ENCODE assay signal across 8 mouse cellular contexts in genomic region chr17:34980655-34981054, GRCm38 (mm10). TPM values are rescaled to one million over a fixed set of nuclear protein-coding genes. Genes with fewer than 3 reads are reported as not detected.
DNase-seq lines count a peak whose midpoint lies in the region; ATAC-seq and TF ChIP-seq lines count a peak whose summit lies in the region.
"Had no signal": no experiment of that assay in that cellular context is flagged by ENCODE, and none has a peak within 500 bp of the region (broad histone marks: within the 10 kb centered on the region; RNA-seq: fewer than 3 reads in every experiment).

No protein-coding gene starts in this region.

- peak; percentile 68 for TF ChIP-seq CTCF in liver, embryonic 14.5 days (IDR thresholded peaks at IDR 0.05; ENCODE audit: low read depth)
- TF ChIP-seq CTCF in olfactory bulb, adult 2 months (IDR thresholded peaks at IDR 0.05; ENCODE audit: insufficient read depth, low read depth, low read length), result no peak

- H3K4me2 ChIP-seq in embryonic facial prominence, embryonic 11.5 days (ENCODE audit: low read depth, low read length), result peak overlapping the region; percentile 76
- H3K4me2 ChIP-seq in hindbrain, embryonic 14.5 days (replicated peaks), result peak overlapping the region; percentile 96
- peak overlapping the region; percentile 95 for H3K4me2 ChIP-seq in liver, embryonic 14.5 days (ENCODE audit: low read depth)

- no peak overlapping the region for H3K27ac ChIP-seq in embryonic facial prominence, embryonic 11.5 days (replicated peaks; ENCODE audit: low read depth, low read length)
- H3K27ac ChIP-seq in hindbrain, embryonic 14.5 days, result 0 out of 2 replicates have a peak overlapping the region, but pooled peaks have one; percentile 26
- peak overlapping the region; percentile 90 for H3K27ac ChIP-seq in liver, embryonic 14.5 days
- H3K27ac ChIP-seq in olfactory bulb, adult 2 months (ENCODE audit: insufficient read depth, low read depth, low read length), result peak overlapping the region; percentile 12; the same call in 1 of the 2 replicates

- H3K4me1 ChIP-seq in embryonic facial prominence, embryonic 11.5 days (ENCODE audit: control insufficient read depth, insufficient read depth, low read length), result 0 out of 2 replicates have a peak, but pooled peaks cover 3% of the 10 kb centered on the region
- H3K4me1 ChIP-seq in hindbrain, embryonic 14.5 days (replicated peaks; ENCODE audit: control insufficient read depth, insufficient read depth, low read length), result peaks cover 14% of the 10 kb centered on the region
- peaks cover 7 to 18% of the 10 kb centered on the region in 2 experiments; a peak in 3 of 4 replicates for H3K4me1 ChIP-seq in liver, embryonic 14.5 days (replicated peaks; ENCODE audit: control insufficient read depth in 2 of 2, insufficient read depth in 2 of 2, low read length in 1 of 2)
- no peaks in the 10 kb centered on the region for H3K4me1 ChIP-seq in olfactory bulb, adult 2 months (ENCODE audit: control insufficient read depth, insufficient read depth, low read length)

- no peak for TF ChIP-seq EP300 in liver, embryonic 14.5 days (IDR thresholded peaks at IDR 0.05; ENCODE audit: low read depth)

- H3K27me3 ChIP-seq in embryonic facial prominence, embryonic 11.5 days (ENCODE audit: control insufficient read depth, insufficient read depth, low read length), result no peaks in the 10 kb centered on the region
- no peaks in the 10 kb centered on the region for H3K27me3 ChIP-seq in hindbrain, embryonic 14.5 days (ENCODE audit: control insufficient read depth, insufficient read depth, low read length)
- no peaks in the 10 kb centered on the region for H3K27me3 ChIP-seq in liver, embryonic 14.5 days (ENCODE audit: control insufficient read depth, insufficient read depth, low read length)

- 10% methylated on average over 2 of the region's 2 CpGs for WGBS in embryonic facial prominence, embryonic 11.5 days
- 19% methylated on average over 2 of the region's 2 CpGs for WGBS in hindbrain, embryonic 14.5 days
- 9% methylated on average over 2 of the region's 2 CpGs for WGBS in liver, embryonic 14.5 days (ENCODE audit: insufficient replicate concordance)
- WGBS in olfactory bulb, adult 2 months, result 13% methylated on average over 2 of the region's 2 CpGs

- H3K9ac ChIP-seq in embryonic facial prominence, embryonic 11.5 days (replicated peaks; ENCODE audit: low read length), result peak overlapping the region; percentile 96
- peak overlapping the region; percentile 78 for H3K9ac ChIP-seq in hindbrain, embryonic 14.5 days
- H3K9ac ChIP-seq in liver, embryonic 14.5 days (replicated peaks), result peak overlapping the region; percentile 95

- no peaks in the 10 kb centered on the region; the same call in 1 of the 2 replicates for H3K36me3 ChIP-seq in embryonic facial prominence, embryonic 11.5 days (replicated peaks; ENCODE audit: control insufficient read depth, insufficient read depth, low read depth, low read length)
- H3K36me3 ChIP-seq in hindbrain, embryonic 14.5 days (replicated peaks; ENCODE audit: control insufficient read depth, insufficient read depth), result peaks cover 7% of the 10 kb centered on the region
- H3K36me3 ChIP-seq in liver, embryonic 14.5 days (replicated peaks; ENCODE audit: control insufficient read depth, insufficient read depth, low read depth), result peaks cover 11% of the 10 kb centered on the region

- H3K4me3 ChIP-seq in embryonic facial prominence, embryonic 11.5 days (ENCODE audit: low read depth, low read length), result peak overlapping the region; percentile 89
- H3K4me3 ChIP-seq in hindbrain, embryonic 14.5 days (replicated peaks; ENCODE audit: low read length), result peak overlapping the region; percentile 65
- peak overlapping the region; percentile 62 to 91 for H3K4me3 ChIP-seq in liver, embryonic 14.5 days (ENCODE audit: insufficient read depth in 1 of 2, low read depth in 2 of 2, low read length in 2 of 2)
- no peak overlapping the region for H3K4me3 ChIP-seq in olfactory bulb, adult 2 months (ENCODE audit: insufficient read depth, low read depth, low read length)

- TF ChIP-seq POLR2A in olfactory bulb, adult 2 months (IDR thresholded peaks at IDR 0.05; ENCODE audit: insufficient read depth, low read depth, low read length), result no peak

- ATAC-seq in embryonic facial prominence, embryonic 11.5 days (replicated peaks; ENCODE audit: insufficient number of reproducible peaks, low FRiP score, low TSS enrichment, low read depth), result no peak
- no peak for ATAC-seq in hindbrain, embryonic 14.5 days (ENCODE audit: low FRiP score)
- no peak for ATAC-seq in liver, embryonic 14.5 days (ENCODE audit: insufficient read depth)

- no peaks in the 10 kb centered on the region for H3K9me3 ChIP-seq in embryonic facial prominence, embryonic 11.5 days (replicated peaks; ENCODE audit: control insufficient read depth, low read length)
- no peaks in the 10 kb centered on the region for H3K9me3 ChIP-seq in hindbrain, embryonic 14.5 days (ENCODE audit: control insufficient read depth, low read length)
- no peaks in the 10 kb centered on the region for H3K9me3 ChIP-seq in liver, embryonic 14.5 days (ENCODE audit: control insufficient read depth, low read length)

- peak; percentile 74 for DNase-seq in A20 (ENCODE audit: low read depth, low spot score)
- peak; percentile 79 for DNase-seq in CD4-positive, CD25-positive, alpha-beta regulatory T cell, adult 2 months (ENCODE audit: low read depth, low spot score)
- DNase-seq in embryonic facial prominence, embryonic 11.5 days (ENCODE audit: low spot score), result peak; percentile 72
- DNase-seq in hindbrain, embryonic 14.5 days (ENCODE audit: low spot score), result peak; percentile 31
- DNase-seq in liver, embryonic 14.5 days (ENCODE audit: low read depth in 3 of 3, low spot score in 3 of 3), result peak in 1 of 3 experiments; percentile 57
- no peak for DNase-seq in layer of hippocampus, postnatal 25 days (ENCODE audit: extremely low spot score in 1 of 2, low spot score in 1 of 2)

RNA-seq across cellular contexts. Expression of gene Lsm2, which starts 1.0 kb away (rescaled TPM):
- 219 and 241 TPM in 2 replicates for polyA plus RNA-seq in embryonic facial prominence, embryonic 11.5 days (2014; fragmentation: Nextera tagmentation; extraction: Ambion mirVana)
- polyA plus RNA-seq in hindbrain, embryonic 14.5 days (2014; fragmentation: Nextera tagmentation; extraction: Ambion mirVana), result 92.9 and 97.8 TPM in 2 replicates
- polyA plus RNA-seq in liver, embryonic 14.5 days (2012; rRNA removed), result 81.5 and 121 TPM in 2 replicates
- polyA plus RNA-seq in liver, embryonic 14.5 days (2014; fragmentation: Nextera tagmentation; extraction: Ambion mirVana), result 122 and 132 TPM in 2 replicates
- polyA plus RNA-seq in olfactory bulb, adult 2 months (2012; ENCODE audit: insufficient read depth, insufficient read length, low replicate concordance, missing spikeins), result not detected in 2 replicates
- 10 to 100 TPM; 18.1 to 19.3 TPM for total RNA-seq in layer of hippocampus, postnatal 25 days (2021)

RNA-seq across cellular contexts. Expression of gene Hspa1l, which starts 8.2 kb away (rescaled TPM):
- polyA plus RNA-seq in embryonic facial prominence, embryonic 11.5 days (2014; fragmentation: Nextera tagmentation; extraction: Ambion mirVana), result 1.5 and 2.0 TPM in 2 replicates
- 1.9 TPM in 2 replicates for polyA plus RNA-seq in hindbrain, embryonic 14.5 days (2014; fragmentation: Nextera tagmentation; extraction: Ambion mirVana)
- 0.02 TPM in 1 of 2 replicates, not detected in the other for polyA plus RNA-seq in liver, embryonic 14.5 days (2012; rRNA removed)
- 0.19 and 0.25 TPM in 2 replicates for polyA plus RNA-seq in liver, embryonic 14.5 days (2014; fragmentation: Nextera tagmentation; extraction: Ambion mirVana)
- polyA plus RNA-seq in olfactory bulb, adult 2 months (2012; ENCODE audit: insufficient read depth, insufficient read length, low replicate concordance, missing spikeins), result not detected in 2 replicates
- total RNA-seq in layer of hippocampus, postnatal 25 days (2021), result under 1 TPM; 0.22 to 0.31 TPM

RNA-seq across cellular contexts. Expression of gene Hspa1a, which starts 8.7 kb away (rescaled TPM):
- polyA plus RNA-seq in embryonic facial prominence, embryonic 11.5 days (2014; fragmentation: Nextera tagmentation; extraction: Ambion mirVana), result 1.7 and 1.8 TPM in 2 replicates
- polyA plus RNA-seq in hindbrain, embryonic 14.5 days (2014; fragmentation: Nextera tagmentation; extraction: Ambion mirVana), result 7.5 and 11.6 TPM in 2 replicates
- polyA plus RNA-seq in liver, embryonic 14.5 days (2012; rRNA removed), result 0.90 and 2.5 TPM in 2 replicates
- polyA plus RNA-seq in liver, embryonic 14.5 days (2014; fragmentation: Nextera tagmentation; extraction: Ambion mirVana), result 0.38 and 0.41 TPM in 2 replicates
- polyA plus RNA-seq in olfactory bulb, adult 2 months (2012; ENCODE audit: insufficient read depth, insufficient read length, low replicate concordance, missing spikeins), result not detected in 2 replicates
- 10 to 100 TPM; 14.9 to 17.9 TPM for total RNA-seq in layer of hippocampus, postnatal 25 days (2021)

RNA-seq across cellular contexts. Expression of gene Gm20481, which starts 10.9 kb away (rescaled TPM):
- not detected in 2 replicates for polyA plus RNA-seq in embryonic facial prominence, embryonic 11.5 days (2014; fragmentation: Nextera tagmentation; extraction: Ambion mirVana)
- polyA plus RNA-seq in hindbrain, embryonic 14.5 days (2014; fragmentation: Nextera tagmentation; extraction: Ambion mirVana), result not detected in 2 replicates
- not detected in 2 replicates for polyA plus RNA-seq in liver, embryonic 14.5 days (2012; rRNA removed)
- polyA plus RNA-seq in liver, embryonic 14.5 days (2014; fragmentation: Nextera tagmentation; extraction: Ambion mirVana), result not detected in 2 replicates
- polyA plus RNA-seq in olfactory bulb, adult 2 months (2012; ENCODE audit: insufficient read depth, insufficient read length, low replicate concordance, missing spikeins), result not detected in 2 replicates
- not detected for total RNA-seq in layer of hippocampus, postnatal 25 days (2021)
- total RNA-seq: layer of hippocampus, adult 18-20 months had no signal

RNA-seq across cellular contexts. Expression of gene Vars, which starts 20.1 kb away (rescaled TPM):
- polyA plus RNA-seq in embryonic facial prominence, embryonic 11.5 days (2014; fragmentation: Nextera tagmentation; extraction: Ambion mirVana), result 73.9 and 85.2 TPM in 2 replicates
- 51.0 and 51.6 TPM in 2 replicates for polyA plus RNA-seq in hindbrain, embryonic 14.5 days (2014; fragmentation: Nextera tagmentation; extraction: Ambion mirVana)
- 58.2 and 67.6 TPM in 2 replicates for polyA plus RNA-seq in liver, embryonic 14.5 days (2012; rRNA removed)
- 61.7 and 77.3 TPM in 2 replicates for polyA plus RNA-seq in liver, embryonic 14.5 days (2014; fragmentation: Nextera tagmentation; extraction: Ambion mirVana)
- polyA plus RNA-seq in olfactory bulb, adult 2 months (2012; ENCODE audit: insufficient read depth, insufficient read length, low replicate concordance, missing spikeins), result not detected in 2 replicates
- total RNA-seq in layer of hippocampus, postnatal 25 days (2021), result 10 to 100 TPM; 43.7 to 55.6 TPM

Comparison
In these comparisons a context has a peak if more than half of its experiments do, and no peak if none do; other contexts are left out.
1. DNase-seq: peak in A20 (single experiment), CD4-positive, CD25-positive, alpha-beta regulatory T cell, adult 2 months (single experiment), embryonic facial prominence, embryonic 11.5 days (single experiment) and hindbrain, embryonic 14.5 days (single experiment); none in layer of hippocampus, postnatal 25 days (0 of 2).
2. Peak in every context shown above with its lines, with median percentiles within 50 percentile points of each other: H3K4me2 ChIP-seq and H3K9ac ChIP-seq.